Mouse (Mus musculus): ENCODE data around the gene Mtnr1b. TPM values are rescaled to one million over a fixed set of nuclear protein-coding genes. Genes with fewer than 3 reads are reported as not detected.

The Mtnr1b gene
- total and polyA plus RNA-seq, 2 experiments from 2014 or later, result not detected

DNA sequence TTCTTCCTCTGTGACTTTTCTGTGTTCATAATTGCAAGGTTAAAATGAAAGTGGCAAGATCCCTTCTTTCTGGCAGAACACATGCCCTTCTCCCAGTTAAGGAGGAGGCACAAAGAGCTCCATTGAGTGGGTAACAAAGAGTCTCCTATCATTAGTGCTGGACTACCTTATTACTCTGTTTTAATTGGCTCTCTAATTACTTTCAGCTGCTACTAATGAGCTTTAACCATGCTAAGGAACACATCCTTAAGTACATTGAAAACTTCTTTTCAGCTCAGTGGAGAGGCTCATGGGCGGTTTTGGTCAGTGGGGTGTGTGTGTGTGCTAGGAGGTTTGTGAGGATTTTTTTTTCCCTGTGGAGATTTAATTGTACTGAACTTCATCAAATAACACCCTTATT, 99.4 kb downstream of the Mtnr1b start:
- TF ChIP-seq CTCF (IDR thresholded peaks at IDR 0.05; ENCODE audit: low read depth), result no peak
- no peak for TF ChIP-seq EP300 (IDR thresholded peaks at IDR 0.05; ENCODE audit: low read depth)

More for the DNA sequence above, 99.4 kb downstream of the Mtnr1b start:
- DNase-seq (ENCODE audit: low spot score) (no peak), ATAC-seq (ENCODE audit: insufficient read depth, low read depth) (no peak)
- Histone ChIP-seq H3K36me3 (replicated peaks; ENCODE audit: control insufficient read depth, insufficient read depth, low read length) (no peaks in the 10 kb centered on the region), H3K4me1 (ENCODE audit: control insufficient read depth, insufficient read depth) (no peaks in the 10 kb centered on the region), H3K4me2 (ENCODE audit: low read depth, low read length) (no peak overlapping the region), H3K4me3 (ENCODE audit: low read depth, low read length) (no peak overlapping the region), H3K9me3 (replicated peaks; ENCODE audit: control insufficient read depth, low read length) (no peaks in the 10 kb centered on the region), H3K9ac (replicated peaks; ENCODE audit: low read depth, low read length) (no peak overlapping the region), H3K27me3 (ENCODE audit: control insufficient read depth, insufficient read depth, low read length) (no peaks in the 10 kb centered on the region), H3K27ac (ENCODE audit: low read depth) (no peak overlapping the region)
- WGBS, result 88% methylated on average over 1 of the region's 1 CpGs

Other genes starting within 250 kb of the Mtnr1b start
- gene Deup1, start 246.6 kb downstream of the Mtnr1b start, total RNA-seq (2014; rRNA removed; ENCODE audit: low replicate concordance), result 0.15 TPM in 1 of 2 replicates, not detected in the other
- gene Deup1, start 246.6 kb downstream of the Mtnr1b start, polyA plus RNA-seq (2015; fragmentation: Nextera tagmentation; extraction: Ambion mirVana), result 0.15 and 0.37 TPM in 2 replicates
- 10.5 and 12.2 TPM in 2 replicates for gene Slc36a4, start 164.8 kb downstream of the Mtnr1b start, total RNA-seq (2014; rRNA removed; ENCODE audit: low replicate concordance)
- 4.6 and 5.8 TPM in 2 replicates for gene Slc36a4, start 164.8 kb downstream of the Mtnr1b start, polyA plus RNA-seq (2015; fragmentation: Nextera tagmentation; extraction: Ambion mirVana)

Measured in heart, postnatal 0 days (tissue).